Mouse (Mus musculus) heart, embryonic 16.5 days (tissue): ENCODE measurements around the gene Oprd1. TPM values are rescaled to one million over a fixed set of nuclear protein-coding genes. Genes with fewer than 3 reads are reported as not detected.

Experiments
- ATAC-seq: fragments of 200-750 bp; cut with Nextera tagmentation; replicated peaks from 2 replicates; pipeline ENCODE4 v1.8.0; 2017; ENCODE audit warnings: moderate number of reproducible peaks; ENCODE audit not compliant: insufficient read depth, low FRiP score; ENCODE audit errors: extremely low read depth
- H3K27ac ChIP-seq: fragments of 300-500 bp; sonication (generic); 2 replicates; pipeline ENCODE4 v1.5.1; 2014; ENCODE audit warnings: mild to moderate bottlenecking, low read length, control low read depth, moderate library complexity
- H3K27me3 ChIP-seq: fragments of 300-500 bp; sonication (generic); 2 replicates; pipeline ENCODE4 v1.6.1; 2014; ENCODE audit warnings: low read length, mixed read lengths; ENCODE audit not compliant: control insufficient read depth, insufficient read depth
- H3K36me3 ChIP-seq: fragments of 300-500 bp; sonication (generic); 2 replicates; pipeline ENCODE4 v1.6.1; 2014; ENCODE audit not compliant: control insufficient read depth, insufficient read depth
- H3K4me1 ChIP-seq: fragments of 300-500 bp; sonication (generic); 2 replicates; pipeline ENCODE4 v1.6.1; 2014; ENCODE audit warnings: low read length, mixed read lengths; ENCODE audit not compliant: control insufficient read depth, insufficient read depth
- H3K4me2 ChIP-seq: fragments of 300-500 bp; sonication (generic); 2 replicates; pipeline ENCODE4 v1.6.1; 2014; ENCODE audit warnings: low read depth, mild to moderate bottlenecking, control low read depth, low read length
- H3K4me3 ChIP-seq: fragments of 300-500 bp; sonication (generic); 2 replicates; pipeline ENCODE4 v1.5.1; 2014; ENCODE audit warnings: mild to moderate bottlenecking, control low read depth, low read length
- H3K9ac ChIP-seq: fragments of 300-500 bp; sonication (generic); 2 replicates; pipeline ENCODE4 v1.6.1; 2014; ENCODE audit warnings: low read length, control low read depth
- H3K9me3 ChIP-seq: fragments of 300-500 bp; sonication (generic); replicated peaks from 2 replicates; pipeline ENCODE4 v1.6.1; 2016; ENCODE audit warnings: low read length; ENCODE audit not compliant: control insufficient read depth
- WGBS: fragments of 180-500 bp; shearing (Covaris S2); extraction: QIAGEN DNeasy Blood & Tissue Kit; methylation state at CpG from one replicate; pipeline ENCODE4 v1.1.7; 2014; 5-methylcytosine and 5-hydroxymethylcytosine counted together
- polyA plus RNA-seq: library from polyadenylated mRNA; unstranded; fragments of >200 nt; fragmentation: Nextera tagmentation; extraction: Ambion mirVana; gene quantifications from 2 replicates; pipeline ENCODE4 v1.2.1, GENCODE M21; 2015

Gene Oprd1
- polyA plus RNA-seq, 1 experiment from 2014 or later = 0.58 TPM

DNA sequence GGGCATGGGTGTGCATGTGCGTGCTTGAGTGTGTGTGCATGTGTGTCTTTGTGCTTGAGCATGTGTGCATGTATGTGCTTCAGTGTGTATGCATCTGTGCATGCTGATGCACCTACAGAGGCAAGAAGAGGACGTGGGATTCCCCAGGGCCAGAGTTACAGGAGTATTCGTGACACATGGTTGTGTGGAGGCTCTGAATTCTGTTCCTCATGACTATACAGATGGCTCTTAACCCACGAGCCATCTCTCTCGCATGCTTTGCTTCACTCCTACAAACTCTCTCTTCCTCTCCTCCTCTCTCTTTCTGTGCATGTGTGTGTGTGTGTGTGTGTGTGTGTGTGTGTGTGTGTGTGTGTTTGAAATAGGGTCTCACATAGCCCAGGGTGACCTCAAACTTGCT is 25.5 kb upstream of the Oprd1 start:
- Histone ChIP-seq H3K4me2 (no peak overlapping the region), H3K4me1 (no peaks in the 10 kb centered on the region), H3K9ac (no peak overlapping the region), H3K36me3 (no peaks in the 10 kb centered on the region), H3K27ac (no peak overlapping the region), H3K9me3 (0 out of 2 replicates have a peak, but pooled peaks cover 4% of the 10 kb centered on the region), H3K4me3 (no peak overlapping the region), H3K27me3 (no peaks in the 10 kb centered on the region)
- 75% methylated on average over 5 of the region's 5 CpGs for WGBS
- ATAC-seq = no peak

DNA sequence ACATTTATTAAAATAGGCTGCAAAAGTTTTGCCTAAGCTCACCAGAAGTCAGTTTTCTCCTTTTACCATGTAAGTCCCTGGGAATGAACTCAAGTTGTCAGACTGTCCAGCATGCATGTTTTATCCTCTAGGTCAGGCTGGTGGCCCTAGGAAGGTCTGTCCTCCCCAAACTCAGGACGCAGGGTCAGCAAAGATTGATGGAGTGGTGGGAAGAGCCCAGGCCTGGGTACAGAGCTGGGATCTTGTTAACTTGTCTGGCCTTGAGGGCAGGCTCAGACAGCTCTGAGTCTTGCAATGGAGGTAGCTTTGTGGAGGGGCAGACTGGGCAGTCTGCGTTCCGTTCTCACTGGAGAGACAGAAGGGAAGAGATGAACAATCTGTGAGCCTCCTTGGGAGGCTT is 25.0 kb upstream of the Oprd1 start:
- Histone ChIP-seq H3K4me3 (no peak overlapping the region), H3K27ac (no peak overlapping the region), H3K9me3 (0 out of 2 replicates have a peak, but pooled peaks cover 4% of the 10 kb centered on the region), H3K4me2 (no peak overlapping the region), H3K27me3 (no peaks in the 10 kb centered on the region), H3K36me3 (no peaks in the 10 kb centered on the region), H3K9ac (no peak overlapping the region), H3K4me1 (no peaks in the 10 kb centered on the region)
- WGBS = 89% methylated on average over 3 of the region's 3 CpGs
- ATAC-seq = no peak

DNA sequence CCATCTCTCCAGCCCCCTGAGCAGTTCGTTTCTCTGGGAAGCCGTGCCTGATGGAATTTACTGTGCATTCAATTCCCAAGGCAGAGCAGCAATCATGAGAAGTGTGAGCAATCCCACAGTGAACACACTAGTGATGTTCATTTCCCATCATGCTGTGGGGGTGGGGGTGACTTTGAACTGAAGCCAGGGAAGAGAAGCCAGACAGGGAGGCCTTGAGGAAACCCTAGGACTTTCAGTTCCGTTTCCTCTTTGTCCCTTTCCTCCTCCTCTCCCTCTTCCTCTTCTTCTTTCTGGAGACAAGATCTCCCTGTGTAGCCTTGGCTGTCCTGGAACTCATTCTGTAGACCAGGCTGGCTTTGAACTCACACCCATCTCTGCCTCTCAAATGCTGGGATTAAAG is 23.1 kb upstream of the Oprd1 start:
- no peak overlapping the region for H3K27ac ChIP-seq
- H3K9me3 ChIP-seq = 0 out of 2 replicates have a peak, but pooled peaks cover 4% of the 10 kb centered on the region
- WGBS = 85% methylated on average over 3 of the region's 3 CpGs
- H3K27me3 ChIP-seq = no peaks in the 10 kb centered on the region
- ATAC-seq = no peak
- no peak overlapping the region for H3K9ac ChIP-seq
- H3K36me3 ChIP-seq = no peaks in the 10 kb centered on the region
- no peaks in the 10 kb centered on the region for H3K4me1 ChIP-seq
- H3K4me2 ChIP-seq = no peak overlapping the region
- H3K4me3 ChIP-seq = no peak overlapping the region

DNA sequence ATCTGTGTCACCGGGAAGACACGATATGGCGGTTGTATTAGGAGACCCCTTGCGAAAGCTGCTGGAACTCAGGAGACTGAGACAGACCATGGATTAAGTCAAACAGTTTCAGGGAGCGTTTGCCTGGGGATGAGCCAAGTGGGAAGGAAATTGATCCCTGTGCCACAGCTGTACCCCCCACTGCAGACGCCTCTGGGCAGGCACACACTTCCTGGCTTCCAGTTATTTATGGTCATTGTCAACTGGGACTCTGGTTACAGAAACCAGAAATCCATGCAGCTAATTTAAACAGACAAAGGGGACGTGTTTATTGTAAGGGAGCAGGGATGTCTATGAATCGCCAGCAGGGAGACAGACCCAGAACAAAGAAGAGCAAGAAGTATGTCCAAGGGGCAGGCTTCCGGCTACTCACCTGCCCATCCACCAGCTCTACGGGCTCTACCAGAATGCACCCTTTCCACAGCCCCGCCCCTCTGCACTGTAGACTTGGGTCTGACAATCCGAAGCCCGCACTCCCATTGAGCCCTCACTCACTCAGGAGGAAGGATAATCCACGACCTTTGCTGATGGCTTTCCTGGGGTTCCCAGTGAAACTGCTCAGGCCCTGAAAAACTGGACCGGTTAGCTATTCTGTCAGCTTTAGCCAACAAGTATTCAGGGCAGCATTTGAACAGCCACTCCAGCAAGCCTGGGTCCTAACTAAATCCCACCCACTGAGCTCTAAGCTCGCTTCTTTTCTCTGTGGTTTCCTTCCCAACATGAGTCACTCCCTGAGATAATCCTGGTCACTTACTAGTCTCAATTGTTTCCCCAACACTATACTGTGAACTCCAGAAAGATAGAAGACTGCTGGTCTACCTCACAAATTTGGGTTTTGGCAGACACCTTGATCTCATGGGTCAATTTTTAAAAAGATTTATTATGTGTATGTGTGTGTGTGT is 22.3 kb upstream of the Oprd1 start:
- no peaks in the 10 kb centered on the region for H3K27me3 ChIP-seq
- H3K9ac ChIP-seq = no peak overlapping the region
- H3K4me2 ChIP-seq = no peak overlapping the region
- no peak overlapping the region for H3K27ac ChIP-seq
- 0 out of 2 replicates have a peak, but pooled peaks cover 4% of the 10 kb centered on the region for H3K9me3 ChIP-seq
- ATAC-seq = no peak
- no peaks in the 10 kb centered on the region for H3K36me3 ChIP-seq
- WGBS = 67% methylated on average over 16 of the region's 16 CpGs
- H3K4me3 ChIP-seq = no peak overlapping the region
- H3K4me1 ChIP-seq = no peaks in the 10 kb centered on the region

DNA sequence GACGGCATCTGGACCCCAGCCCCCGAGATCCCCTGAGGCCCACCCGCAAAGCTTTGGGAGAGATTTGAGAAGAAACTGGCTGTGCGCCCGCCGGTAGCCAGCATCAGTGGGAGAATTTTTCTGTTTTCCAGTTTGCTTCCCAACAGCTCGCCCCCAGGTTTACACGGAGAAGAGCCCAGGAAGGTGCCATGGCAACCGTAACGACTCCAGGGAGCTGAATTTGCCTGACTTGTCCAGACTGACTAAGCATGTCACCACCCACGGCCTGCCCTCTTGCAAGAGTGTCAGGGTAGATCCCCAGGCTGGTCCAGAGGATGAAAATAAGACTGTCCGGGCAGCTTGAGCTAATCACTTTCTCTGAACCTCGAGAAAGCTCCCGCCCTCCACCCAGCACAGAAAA is 21.4 kb upstream of the Oprd1 start:
- no peak for ATAC-seq
- no peak overlapping the region for H3K4me2 ChIP-seq
- WGBS = 64% methylated on average over 14 of the region's 14 CpGs
- H3K9ac ChIP-seq = no peak overlapping the region
- no peaks in the 10 kb centered on the region for H3K36me3 ChIP-seq
- H3K27ac ChIP-seq = no peak overlapping the region
- H3K4me3 ChIP-seq = no peak overlapping the region
- H3K9me3 ChIP-seq = 0 out of 2 replicates have a peak, but pooled peaks cover 4% of the 10 kb centered on the region
- H3K4me1 ChIP-seq = no peaks in the 10 kb centered on the region
- no peaks in the 10 kb centered on the region for H3K27me3 ChIP-seq

DNA sequence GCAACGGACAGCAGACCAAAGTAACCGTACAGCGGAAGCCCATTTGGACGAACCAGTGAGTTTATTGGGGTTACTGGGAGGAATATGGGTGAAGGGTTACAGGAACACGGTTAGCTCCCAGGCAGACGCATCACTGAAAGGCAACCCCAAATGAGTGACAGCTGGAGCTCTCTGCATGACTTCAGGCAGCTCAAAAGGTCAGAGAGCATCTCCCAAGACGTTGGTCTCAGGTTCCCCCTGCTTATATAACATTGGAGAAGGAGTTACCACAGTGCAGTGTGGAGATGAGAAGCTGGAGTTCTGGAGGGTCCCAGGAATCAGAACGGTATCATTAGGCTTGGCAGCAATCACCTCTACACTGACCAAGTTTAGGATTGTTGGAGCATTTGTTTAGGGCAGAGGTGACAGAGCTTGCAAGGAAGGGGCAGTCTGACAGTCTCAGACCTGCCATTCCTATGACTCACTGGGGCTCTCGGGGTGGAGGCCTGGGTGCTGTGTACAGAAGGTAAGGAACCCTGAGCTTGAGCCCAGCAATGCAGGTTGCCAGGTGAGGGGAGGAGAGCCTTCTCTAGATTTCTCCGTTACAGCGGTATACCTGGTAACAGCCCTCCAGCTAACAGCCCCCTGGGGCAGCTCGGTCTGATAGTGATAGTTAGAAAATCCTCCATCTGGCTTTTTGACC is 12.8 kb upstream of the Oprd1 start:
- WGBS = 56% methylated on average over 12 of the region's 12 CpGs

DNA sequence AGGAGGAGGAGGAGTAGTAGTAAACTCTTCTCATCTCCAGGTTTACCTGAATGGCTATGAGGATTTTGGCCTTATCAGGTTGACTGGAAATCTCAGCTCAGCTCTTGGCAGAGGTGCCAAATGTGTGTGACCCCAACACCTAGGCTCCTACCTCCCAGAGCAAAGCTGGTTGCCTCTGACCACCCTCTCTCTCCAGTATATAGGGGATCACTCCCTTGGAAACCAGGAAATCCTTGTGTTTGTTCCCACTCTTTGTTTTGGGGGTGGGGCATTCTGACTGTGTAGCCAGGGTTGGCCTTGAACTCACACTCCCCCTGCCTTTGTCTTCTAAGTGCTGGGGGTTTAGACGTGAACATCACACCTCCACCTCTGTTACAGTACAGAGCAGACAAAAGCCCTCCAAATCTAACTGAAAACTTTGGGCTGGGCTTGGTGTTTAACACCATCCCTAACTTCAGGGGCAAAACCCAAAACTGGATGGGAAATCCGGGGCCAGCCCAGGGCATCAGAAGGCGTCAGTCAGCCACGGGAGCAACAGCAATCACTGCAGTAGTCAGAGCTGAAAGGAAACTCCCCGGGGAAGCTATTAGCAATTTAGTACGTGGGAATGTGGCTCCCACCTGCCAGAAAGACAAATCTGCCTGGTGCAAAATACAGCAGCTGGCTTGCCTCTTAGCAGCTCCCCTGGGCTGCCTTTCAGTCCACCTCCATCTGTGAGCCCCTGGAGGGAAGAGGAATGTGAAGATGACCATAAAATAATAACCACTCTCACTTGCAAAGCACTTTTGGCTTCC is 10.8 kb upstream of the Oprd1 start:
- Histone ChIP-seq H3K36me3 (no peaks in the 10 kb centered on the region), H3K4me3 (no peak overlapping the region), H3K27me3 (no peaks in the 10 kb centered on the region), H3K4me1 (no peaks in the 10 kb centered on the region), H3K27ac (no peak overlapping the region), H3K9me3 (no peaks in the 10 kb centered on the region; the same call in 1 of the 2 replicates), H3K4me2 (no peak overlapping the region), H3K9ac (no peak overlapping the region)
- WGBS = 14% methylated on average over 6 of the region's 6 CpGs
- ATAC-seq = no peak

More for the DNA sequence above, 12.8 kb upstream of the Oprd1 start:
- no peak for ATAC-seq
- H3K4me1 ChIP-seq = no peaks in the 10 kb centered on the region
- no peak overlapping the region for H3K4me3 ChIP-seq
- no peaks in the 10 kb centered on the region for H3K27me3 ChIP-seq
- no peak overlapping the region for H3K9ac ChIP-seq
- no peaks in the 10 kb centered on the region; the same call in 1 of the 2 replicates for H3K9me3 ChIP-seq
- no peak overlapping the region for H3K27ac ChIP-seq
- no peak overlapping the region for H3K4me2 ChIP-seq
- no peaks in the 10 kb centered on the region for H3K36me3 ChIP-seq

DNA sequence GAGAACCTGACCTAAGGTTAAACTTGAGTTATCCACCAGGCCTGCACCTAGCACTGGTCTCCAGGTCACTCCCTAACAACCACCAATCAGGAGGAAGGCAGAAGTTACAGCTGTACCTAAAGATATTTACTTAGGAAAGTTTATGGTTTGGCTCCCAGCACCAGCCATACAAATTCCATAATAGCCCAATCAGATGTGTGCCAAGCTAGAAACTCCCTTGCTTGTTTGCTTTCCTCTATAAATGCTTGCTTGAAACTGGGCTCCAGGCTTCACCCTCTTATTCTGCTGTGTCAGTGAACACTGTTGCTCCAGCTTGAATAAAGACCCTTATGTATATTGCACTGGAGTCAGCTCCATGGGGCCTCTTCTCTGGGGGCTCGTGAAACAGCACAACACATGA is 7.4 kb upstream of the Oprd1 start:
- WGBS = 68% methylated on average over 1 of the region's 1 CpGs
- H3K9ac ChIP-seq = no peak overlapping the region
- ATAC-seq = no peak
- H3K27ac ChIP-seq = no peak overlapping the region
- no peak overlapping the region for H3K4me2 ChIP-seq
- H3K27me3 ChIP-seq = 0 out of 2 replicates have a peak, but pooled peaks cover under 1% of the 10 kb centered on the region
- H3K36me3 ChIP-seq = no peaks in the 10 kb centered on the region
- no peak overlapping the region for H3K4me3 ChIP-seq
- no peaks in the 10 kb centered on the region; the same call in 1 of the 2 replicates for H3K9me3 ChIP-seq
- H3K4me1 ChIP-seq = no peaks in the 10 kb centered on the region
